Mouse (Mus musculus): ENCODE data around the gene 2010111I01Rik. TPM values are rescaled to one million over a fixed set of nuclear protein-coding genes. Genes with fewer than 3 reads are reported as not detected.

The 2010111I01Rik gene
- total and polyA plus RNA-seq, 2 experiments from 2014 or later, result 107 to 149 TPM

DNA sequence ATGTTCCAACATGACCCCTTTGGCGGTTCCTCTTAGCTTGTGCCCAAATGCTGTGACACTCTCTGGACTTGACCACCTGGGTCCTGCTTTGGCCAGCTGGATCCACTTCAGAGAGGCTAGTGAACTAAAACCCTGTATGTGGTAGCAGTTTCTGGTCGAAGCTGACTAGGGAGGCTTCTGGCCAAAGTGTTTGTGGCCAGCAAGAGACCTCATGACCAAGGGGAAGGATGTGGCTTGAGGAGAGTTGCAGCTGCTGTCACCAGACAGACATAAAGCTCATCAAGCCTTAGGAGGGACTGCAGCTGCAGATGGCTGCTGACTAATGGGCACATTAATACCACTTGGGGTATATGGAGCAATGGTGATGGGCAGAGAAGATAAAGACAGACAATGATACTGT lies 143.9 kb downstream of the 2010111I01Rik start:
- ATAC-seq (ENCODE audit: insufficient read depth, low read depth) (no peak), DNase-seq (ENCODE audit: low spot score) (no peak)
- Histone ChIP-seq H3K9me3 (replicated peaks; ENCODE audit: control insufficient read depth, low read length) (no peaks in the 10 kb centered on the region), H3K9ac (replicated peaks; ENCODE audit: low read depth, low read length) (no peak overlapping the region), H3K4me3 (ENCODE audit: low read depth, low read length) (no peak overlapping the region), H3K27ac (ENCODE audit: low read depth) (no peak overlapping the region), H3K4me1 (ENCODE audit: control insufficient read depth, insufficient read depth) (peaks cover 14% of the 10 kb centered on the region), H3K27me3 (ENCODE audit: control insufficient read depth, insufficient read depth, low read length) (no peaks in the 10 kb centered on the region), H3K4me2 (ENCODE audit: low read depth, low read length) (no peak overlapping the region), H3K36me3 (replicated peaks; ENCODE audit: control insufficient read depth, insufficient read depth, low read length) (no peaks in the 10 kb centered on the region)
- TF ChIP-seq CTCF (IDR thresholded peaks at IDR 0.05; ENCODE audit: low read depth) (no peak), EP300 (IDR thresholded peaks at IDR 0.05; ENCODE audit: low read depth) (no peak)
- 57% methylated on average over 2 of the region's 2 CpGs for WGBS

DNA sequence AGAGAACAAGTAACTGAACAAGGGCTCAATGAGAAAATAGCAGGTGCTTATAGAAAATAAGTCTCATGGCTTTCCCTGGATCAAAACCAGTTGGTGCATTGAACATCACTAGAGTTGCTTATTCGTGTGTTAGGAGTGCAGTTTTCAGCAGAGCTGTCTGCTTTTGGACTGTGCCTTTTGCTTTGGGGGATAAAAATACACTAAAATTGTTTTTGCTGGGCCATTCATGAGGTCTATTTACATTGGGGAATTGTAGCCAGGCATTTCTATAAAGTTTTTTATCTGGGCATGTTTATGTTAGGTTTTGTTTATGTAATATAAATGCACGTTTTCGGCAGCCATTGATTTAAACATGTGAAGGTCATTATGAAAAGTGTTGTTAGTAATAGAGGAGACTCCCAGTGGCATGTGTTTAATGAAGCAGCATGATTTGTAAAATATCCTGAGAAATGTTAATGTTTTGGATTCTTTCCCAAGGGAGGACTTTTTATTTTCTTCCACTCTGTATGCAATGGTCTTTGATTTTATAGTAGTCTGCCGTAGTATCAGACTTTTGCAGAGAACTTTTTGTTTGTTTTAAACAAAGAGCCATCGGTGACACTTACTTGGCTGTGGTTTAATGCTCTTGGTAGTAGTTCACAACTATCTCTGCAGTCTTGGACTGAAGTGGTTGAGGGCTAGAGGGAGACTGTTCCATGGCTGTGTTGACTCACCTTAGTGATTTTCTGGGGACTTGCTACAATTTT lies 146.8 kb downstream of the 2010111I01Rik start:
- no peak for ATAC-seq (ENCODE audit: insufficient read depth, low read depth)
- WGBS, result 63% methylated on average over 5 of the region's 5 CpGs
- no peaks in the 10 kb centered on the region for H3K9me3 ChIP-seq (replicated peaks; ENCODE audit: control insufficient read depth, low read length)
- H3K4me1 ChIP-seq (ENCODE audit: control insufficient read depth, insufficient read depth), result peaks cover 32% of the 10 kb centered on the region
- no peak overlapping the region for H3K4me2 ChIP-seq (ENCODE audit: low read depth, low read length)
- H3K9ac ChIP-seq (replicated peaks; ENCODE audit: low read depth, low read length), result no peak overlapping the region
- peak overlapping the region; percentile 80 for H3K27ac ChIP-seq (ENCODE audit: low read depth)
- no peak for TF ChIP-seq EP300 (IDR thresholded peaks at IDR 0.05; ENCODE audit: low read depth)
- TF ChIP-seq CTCF (IDR thresholded peaks at IDR 0.05; ENCODE audit: low read depth), result no peak
- no peak for DNase-seq (ENCODE audit: low spot score)
- H3K27me3 ChIP-seq (ENCODE audit: control insufficient read depth, insufficient read depth, low read length), result no peaks in the 10 kb centered on the region
- H3K36me3 ChIP-seq (replicated peaks; ENCODE audit: control insufficient read depth, insufficient read depth, low read length), result no peaks in the 10 kb centered on the region
- no peak overlapping the region for H3K4me3 ChIP-seq (ENCODE audit: low read depth, low read length)

DNA sequence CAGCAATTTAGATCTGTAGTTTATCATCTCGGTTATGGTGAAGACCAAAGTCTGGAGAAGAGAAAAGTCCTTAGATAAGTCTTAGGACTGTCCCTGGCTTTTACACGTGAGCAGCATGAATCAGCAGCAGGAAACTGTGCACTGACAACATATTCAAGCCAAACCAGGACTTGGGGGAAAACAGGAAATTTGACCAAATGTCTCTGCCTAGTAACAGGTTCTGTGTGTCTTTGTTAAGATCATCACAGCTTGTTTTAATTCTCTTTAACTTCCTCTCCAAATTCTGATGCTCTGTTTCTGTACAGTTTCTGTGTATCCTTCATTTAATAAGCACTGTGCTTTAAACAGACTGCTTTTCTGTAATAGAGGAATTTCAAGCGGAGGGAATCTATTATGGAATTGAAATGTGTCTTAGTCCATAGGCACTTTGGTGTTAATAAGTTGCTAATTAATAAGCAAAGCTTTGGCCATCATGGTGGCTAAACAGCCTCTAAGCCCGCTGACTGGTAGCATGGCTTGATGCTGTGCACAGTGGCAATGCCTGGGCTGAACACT lies 147.4 kb downstream of the 2010111I01Rik start:
- DNase-seq (ENCODE audit: low spot score) (peak; percentile 61), ATAC-seq (ENCODE audit: insufficient read depth, low read depth) (no peak)
- H3K36me3 ChIP-seq (replicated peaks; ENCODE audit: control insufficient read depth, insufficient read depth, low read length), result no peaks in the 10 kb centered on the region
- H3K9me3 ChIP-seq (replicated peaks; ENCODE audit: control insufficient read depth, low read length), result no peaks in the 10 kb centered on the region
- H3K4me1 ChIP-seq (ENCODE audit: control insufficient read depth, insufficient read depth), result peaks cover 34% of the 10 kb centered on the region
- H3K9ac ChIP-seq (replicated peaks; ENCODE audit: low read depth, low read length), result no peak overlapping the region
- H3K4me3 ChIP-seq (ENCODE audit: low read depth, low read length), result no peak overlapping the region
- H3K27ac ChIP-seq (ENCODE audit: low read depth), result peak overlapping the region; percentile 80
- no peaks in the 10 kb centered on the region for H3K27me3 ChIP-seq (ENCODE audit: control insufficient read depth, insufficient read depth, low read length)
- WGBS, result 61% methylated on average over 4 of the region's 4 CpGs
- H3K4me2 ChIP-seq (ENCODE audit: low read depth, low read length), result no peak overlapping the region
- TF ChIP-seq CTCF (IDR thresholded peaks at IDR 0.05; ENCODE audit: low read depth), result no peak
- TF ChIP-seq EP300 (IDR thresholded peaks at IDR 0.05; ENCODE audit: low read depth), result no peak

DNA sequence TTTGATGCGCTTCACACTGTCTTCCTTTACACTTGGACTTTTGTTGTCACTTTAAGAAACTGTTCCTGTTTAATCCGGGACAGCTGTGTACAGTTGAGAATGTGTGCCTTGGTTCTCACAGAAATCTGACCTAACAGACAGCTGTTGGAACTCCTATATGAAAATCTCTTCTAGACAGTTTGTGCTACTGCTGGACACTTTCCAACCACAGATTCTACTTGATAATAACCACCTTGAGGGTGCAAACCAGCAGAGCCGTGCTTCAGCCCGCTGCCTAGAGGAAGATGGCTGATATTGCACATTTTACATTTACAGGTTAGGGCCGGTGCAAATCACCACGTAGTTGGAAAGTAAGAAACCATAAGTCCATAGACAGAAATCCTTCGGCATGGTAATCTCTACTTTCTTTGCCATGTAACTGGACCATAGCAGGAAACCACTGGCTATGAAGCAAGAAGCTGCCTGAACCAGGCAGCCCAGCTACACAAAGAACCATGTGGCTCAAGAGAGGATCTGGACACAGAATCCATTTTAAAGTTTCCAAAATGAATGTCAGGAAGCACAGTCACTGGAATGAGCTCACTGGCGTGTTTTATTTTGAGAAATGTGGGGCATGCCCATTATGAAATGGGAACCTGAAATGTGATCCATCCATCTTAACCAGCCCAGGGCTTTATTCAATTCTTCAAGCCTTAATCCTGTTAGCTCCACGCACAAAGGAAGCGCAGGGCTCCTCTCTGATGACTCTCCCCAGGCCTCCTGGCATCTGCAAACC lies 148.1 kb downstream of the 2010111I01Rik start:
- Histone ChIP-seq H3K4me3 (ENCODE audit: low read depth, low read length) (no peak overlapping the region), H3K27ac (ENCODE audit: low read depth) (peak overlapping the region; percentile 80), H3K4me1 (ENCODE audit: control insufficient read depth, insufficient read depth) (peaks cover 36% of the 10 kb centered on the region), H3K9ac (replicated peaks; ENCODE audit: low read depth, low read length) (no peak overlapping the region), H3K4me2 (ENCODE audit: low read depth, low read length) (no peak overlapping the region), H3K27me3 (ENCODE audit: control insufficient read depth, insufficient read depth, low read length) (no peaks in the 10 kb centered on the region), H3K9me3 (replicated peaks; ENCODE audit: control insufficient read depth, low read length) (no peaks in the 10 kb centered on the region), H3K36me3 (replicated peaks; ENCODE audit: control insufficient read depth, insufficient read depth, low read length) (no peaks in the 10 kb centered on the region)
- DNase-seq (ENCODE audit: low spot score) (no peak), ATAC-seq (ENCODE audit: insufficient read depth, low read depth) (no peak)
- WGBS, result 62% methylated on average over 10 of the region's 10 CpGs
- TF ChIP-seq CTCF (IDR thresholded peaks at IDR 0.05; ENCODE audit: low read depth) (no peak), EP300 (IDR thresholded peaks at IDR 0.05; ENCODE audit: low read depth) (no peak)

DNA sequence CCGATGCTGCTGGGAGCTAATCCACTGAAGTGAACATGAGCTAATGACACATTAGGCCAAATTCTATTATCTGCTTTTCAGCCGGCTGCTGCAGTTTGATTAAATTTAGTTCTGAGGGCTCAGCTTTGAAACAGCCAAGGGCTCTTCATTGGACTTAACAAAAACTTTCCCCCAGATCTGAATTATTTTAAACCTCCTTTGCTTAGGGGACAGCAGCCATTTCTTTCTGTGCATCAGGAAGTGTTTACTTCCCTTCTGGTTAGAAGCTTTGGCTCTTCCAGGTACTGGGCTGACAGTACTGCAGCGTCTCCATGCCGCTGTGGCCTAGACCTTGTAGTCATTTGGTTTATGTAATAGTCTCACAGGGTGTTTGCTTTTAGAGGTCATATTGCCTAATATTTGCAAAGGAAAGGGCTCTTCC lies 149.2 kb downstream of the 2010111I01Rik start:
- Histone ChIP-seq H3K27me3 (ENCODE audit: control insufficient read depth, insufficient read depth, low read length) (no peaks in the 10 kb centered on the region), H3K4me2 (ENCODE audit: low read depth, low read length) (no peak overlapping the region), H3K4me1 (ENCODE audit: control insufficient read depth, insufficient read depth) (peaks cover 42% of the 10 kb centered on the region), H3K9ac (replicated peaks; ENCODE audit: low read depth, low read length) (no peak overlapping the region), H3K9me3 (replicated peaks; ENCODE audit: control insufficient read depth, low read length) (no peaks in the 10 kb centered on the region), H3K27ac (ENCODE audit: low read depth) (peak overlapping the region; percentile 64), H3K4me3 (ENCODE audit: low read depth, low read length) (no peak overlapping the region), H3K36me3 (replicated peaks; ENCODE audit: control insufficient read depth, insufficient read depth, low read length) (no peaks in the 10 kb centered on the region)
- 53% methylated on average over 4 of the region's 4 CpGs for WGBS
- TF ChIP-seq CTCF (IDR thresholded peaks at IDR 0.05; ENCODE audit: low read depth) (no peak), EP300 (IDR thresholded peaks at IDR 0.05; ENCODE audit: low read depth) (no peak)
- no peak for ATAC-seq (ENCODE audit: insufficient read depth, low read depth)
- DNase-seq (ENCODE audit: low spot score), result no peak

Data from heart, postnatal 0 days (tissue).